Mouse (Mus musculus): Measurements from ENCODE around the gene Lamp2. TPM values are rescaled to one million over a fixed set of nuclear protein-coding genes. Genes with fewer than 3 reads are reported as not detected.

Lamp2 gene
- polyA plus RNA-seq, 1 experiment from 2014 or later: 156 TPM

Other genes with a start within 250 kb of the Lamp2 start
- gene Tmem255a, start 204.0 kb downstream of the Lamp2 start, polyA plus RNA-seq (2015; fragmentation: Nextera tagmentation; extraction: Ambion mirVana): 34.7 and 36.1 TPM in 2 replicates
- 7.9 and 12.3 TPM in 2 replicates for gene Atp1b4, start 140.3 kb downstream of the Lamp2 start, polyA plus RNA-seq (2015; fragmentation: Nextera tagmentation; extraction: Ambion mirVana)
- gene Cul4b, start 119.7 kb upstream of the Lamp2 start, polyA plus RNA-seq (2015; fragmentation: Nextera tagmentation; extraction: Ambion mirVana): 22.5 and 23.7 TPM in 2 replicates
- 93.7 and 93.9 TPM in 2 replicates for gene Mcts1, start 144.1 kb upstream of the Lamp2 start, polyA plus RNA-seq (2015; fragmentation: Nextera tagmentation; extraction: Ambion mirVana)
- 30.1 and 32.3 TPM in 2 replicates for gene C1galt1c1, start 178.6 kb upstream of the Lamp2 start, polyA plus RNA-seq (2015; fragmentation: Nextera tagmentation; extraction: Ambion mirVana)

Measured in embryonic facial prominence, embryonic 15.5 days (tissue).